Mouse (Mus musculus): ENCODE results near the gene Pla2g15.

DNA sequence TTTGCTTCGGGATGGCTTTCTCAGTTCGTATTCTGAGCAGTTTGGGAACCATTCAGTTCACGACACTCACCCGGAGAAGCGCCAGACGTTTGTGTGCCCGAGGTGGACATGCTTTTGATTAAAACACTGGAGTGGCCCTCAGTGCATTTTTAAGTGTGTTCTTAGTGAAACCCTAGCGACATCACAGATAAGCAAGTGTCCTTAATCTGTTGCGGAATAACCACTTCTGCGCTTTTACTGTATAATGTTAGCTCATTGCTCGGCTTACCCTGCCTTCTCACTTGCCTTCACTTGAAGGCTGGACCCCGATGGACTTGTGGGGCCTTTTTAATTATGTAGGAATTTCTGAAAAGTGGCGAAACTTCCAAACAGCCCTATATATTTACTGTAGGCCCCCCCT is 61.2 kb downstream of the Pla2g15 start:
- no peak for TF ChIP-seq POLR2A (IDR thresholded peaks at IDR 0.05; ENCODE audit: control insufficient read depth, low read depth, low read length)
- no peak for TF ChIP-seq CTCF (IDR thresholded peaks at IDR 0.05; ENCODE audit: control insufficient read depth, insufficient read depth, insufficient replicate concordance, low read depth, low read length)

All from testis, adult 2 months (tissue).